Mouse (Mus musculus) stomach, embryonic 16.5 days (tissue): ENCODE measurements around the gene Pde6d. TPM values are rescaled to one million over a fixed set of nuclear protein-coding genes. Genes with fewer than 3 reads are reported as not detected.

Experiments used
- ATAC-seq: fragments of 200-750 bp; cut with Nextera tagmentation; 2 replicates; pipeline ENCODE4 v1.8.0; 2017; ENCODE audit warnings: moderate number of reproducible peaks, moderate TSS enrichment; ENCODE audit not compliant: insufficient read depth, low FRiP score
- H3K27ac ChIP-seq: fragments of 300-500 bp; sonication (generic); 2 replicates; pipeline ENCODE4 v1.5.1; 2014; ENCODE audit warnings: low read length
- H3K27me3 ChIP-seq: fragments of 300-500 bp; sonication (generic); 2 replicates; pipeline ENCODE4 v1.6.1; 2014; ENCODE audit warnings: low read length, control low read depth, mixed read lengths; ENCODE audit not compliant: control insufficient read depth, insufficient read depth
- H3K36me3 ChIP-seq: fragments of 300-500 bp; sonication (generic); 2 replicates; pipeline ENCODE4 v1.6.1; 2014; ENCODE audit warnings: low read length; ENCODE audit not compliant: control insufficient read depth, insufficient read depth
- H3K4me1 ChIP-seq: fragments of 300-500 bp; sonication (generic); 2 replicates; pipeline ENCODE4 v1.6.1; 2014; ENCODE audit warnings: low read length, control low read depth, mixed read lengths; ENCODE audit not compliant: control insufficient read depth, insufficient read depth
- H3K4me2 ChIP-seq: fragments of 300-500 bp; sonication (generic); 2 replicates; pipeline ENCODE4 v1.6.1; 2014; ENCODE audit warnings: low read depth, low read length, mixed read lengths
- H3K4me3 ChIP-seq: fragments of 300-500 bp; sonication (generic); replicated peaks from 2 replicates; pipeline ENCODE4 v1.5.1; 2014; ENCODE audit warnings: mild to moderate bottlenecking, low read length
- H3K9ac ChIP-seq: fragments of 300-500 bp; sonication (generic); 2 replicates; pipeline ENCODE4 v1.6.1; 2014; ENCODE audit warnings: low read length
- H3K9me3 ChIP-seq: fragments of 300-500 bp; sonication (generic); replicated peaks from 2 replicates; pipeline ENCODE4 v1.6.1; 2016; ENCODE audit warnings: low read length, control low read depth; ENCODE audit not compliant: control insufficient read depth
- WGBS: fragments of 180-500 bp; shearing (Covaris S2); extraction: QIAGEN DNeasy Blood & Tissue Kit; methylation state at CpG from one replicate; pipeline ENCODE4 v1.1.7; 2014; 5-methylcytosine and 5-hydroxymethylcytosine counted together
- polyA plus RNA-seq: library from polyadenylated mRNA; unstranded; fragments of >200 nt; fragmentation: Nextera tagmentation; extraction: Ambion mirVana; gene quantifications from 2 replicates; pipeline ENCODE4 v1.2.1, GENCODE M21; 2015

The Pde6d gene
- 32.8 and 42.9 TPM in 2 replicates for polyA plus RNA-seq

DNA sequence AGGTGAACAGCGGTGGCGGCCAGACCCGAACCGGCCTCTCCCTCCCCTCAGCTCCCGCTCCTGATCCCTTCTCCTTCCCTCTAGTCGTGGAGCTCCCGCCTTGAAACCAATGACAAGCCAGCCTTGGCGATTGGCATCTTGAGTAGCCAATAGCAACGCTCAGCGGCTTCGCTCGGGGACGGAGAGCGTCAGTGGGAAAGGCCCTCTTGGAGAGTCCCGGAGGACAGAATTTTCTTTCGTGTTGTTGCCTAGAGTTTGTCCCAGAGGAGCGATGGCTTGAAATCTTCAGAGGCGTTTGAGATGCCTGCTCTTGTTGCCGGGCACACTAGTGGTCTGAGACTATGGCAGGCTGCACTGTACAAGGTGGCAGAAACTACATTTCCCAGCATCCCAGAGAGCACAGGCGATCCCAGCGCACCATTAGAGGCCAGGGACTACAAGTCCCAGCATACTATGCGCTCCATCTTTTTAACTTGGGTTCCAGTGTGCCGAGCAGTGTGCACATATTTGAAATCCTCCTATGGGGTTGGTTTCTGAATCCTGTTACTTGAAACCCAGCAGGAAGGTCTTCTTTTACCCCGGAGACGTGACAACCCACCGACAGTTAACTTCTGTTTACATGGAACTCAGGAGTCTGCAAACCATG lies at the start of gene Pde6d, which contains the start of gene Cops7b:
Gene Pde6d (minus strand): TSS at position 179 of the 646 bp plus-strand sequence.
Gene Cops7b (plus strand): TSS at position 454 of the 646 bp plus-strand sequence.
- Histone ChIP-seq H3K36me3 (no peaks in the 10 kb centered on the region), H3K4me3 (peak within 1 kb of the TSS; percentile 83), H3K4me2 (peak within 1 kb of the TSS; percentile 80), H3K27ac (peak within 1 kb of the TSS; percentile 56), H3K27me3 (no peaks in the 10 kb centered on the region), H3K9ac (peak within 1 kb of the TSS; percentile 88), H3K4me1 (peaks cover 13% of the 10 kb centered on the region), H3K9me3 (no peaks in the 10 kb centered on the region)
- under 1% methylated on average over 26 of the region's 26 CpGs for WGBS
- ATAC-seq = peak; percentile 96

GRCm38 (mm10) chr1:86630527-86630926 lies 48.1 kb upstream of the Pde6d start:
- 80% methylated on average over 4 of the region's 4 CpGs for WGBS

DNA sequence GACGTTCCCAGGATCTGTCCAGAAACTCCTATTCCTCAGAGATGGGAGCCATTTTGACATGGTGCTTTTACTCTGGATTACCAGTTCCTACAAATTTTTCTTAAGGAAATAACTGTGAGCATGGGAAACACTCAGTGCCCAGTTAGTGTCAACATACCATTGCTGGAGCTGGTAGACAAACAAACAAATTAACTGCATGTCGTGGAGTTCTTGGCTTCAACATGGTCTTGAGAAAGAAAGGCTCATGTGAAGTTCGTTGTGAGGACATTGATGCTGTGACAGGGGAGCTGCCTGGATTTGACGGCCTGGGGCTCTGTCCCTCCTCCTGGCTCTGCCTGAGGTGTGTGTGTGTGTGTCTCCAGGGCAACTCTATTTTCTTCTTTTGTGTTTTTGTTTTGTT lies 47.5 kb upstream of the Pde6d start:
- no peaks in the 10 kb centered on the region for H3K9me3 ChIP-seq
- no peak for ATAC-seq
- H3K27ac ChIP-seq = no peak overlapping the region
- no peak overlapping the region for H3K4me3 ChIP-seq
- WGBS = 48% methylated on average over 4 of the region's 4 CpGs
- no peaks in the 10 kb centered on the region for H3K27me3 ChIP-seq
- H3K9ac ChIP-seq = no peak overlapping the region
- H3K36me3 ChIP-seq = no peaks in the 10 kb centered on the region
- peaks cover 14% of the 10 kb centered on the region for H3K4me1 ChIP-seq
- H3K4me2 ChIP-seq = no peak overlapping the region

More at GRCm38 (mm10) chr1:86630527-86630926, 48.1 kb upstream of the Pde6d start:
- Histone ChIP-seq H3K9ac (no peak overlapping the region), H3K9me3 (no peaks in the 10 kb centered on the region), H3K27ac (no peak overlapping the region; the same call in 1 of the 2 replicates), H3K4me1 (peaks cover 14% of the 10 kb centered on the region), H3K4me3 (no peak overlapping the region), H3K4me2 (no peak overlapping the region), H3K36me3 (no peaks in the 10 kb centered on the region), H3K27me3 (no peaks in the 10 kb centered on the region)
- ATAC-seq = no peak

GRCm38 (mm10) chr1:86628270-86628669 lies 45.8 kb upstream of the Pde6d start:
- WGBS = 53% methylated on average over 3 of the region's 3 CpGs
- H3K4me1 ChIP-seq = peaks cover 13% of the 10 kb centered on the region
- H3K9ac ChIP-seq = no peak overlapping the region
- H3K9me3 ChIP-seq = no peaks in the 10 kb centered on the region
- no peak overlapping the region for H3K27ac ChIP-seq
- no peak overlapping the region for H3K4me2 ChIP-seq
- no peaks in the 10 kb centered on the region for H3K27me3 ChIP-seq
- no peaks in the 10 kb centered on the region for H3K36me3 ChIP-seq
- no peak for ATAC-seq
- no peak overlapping the region for H3K4me3 ChIP-seq

DNA sequence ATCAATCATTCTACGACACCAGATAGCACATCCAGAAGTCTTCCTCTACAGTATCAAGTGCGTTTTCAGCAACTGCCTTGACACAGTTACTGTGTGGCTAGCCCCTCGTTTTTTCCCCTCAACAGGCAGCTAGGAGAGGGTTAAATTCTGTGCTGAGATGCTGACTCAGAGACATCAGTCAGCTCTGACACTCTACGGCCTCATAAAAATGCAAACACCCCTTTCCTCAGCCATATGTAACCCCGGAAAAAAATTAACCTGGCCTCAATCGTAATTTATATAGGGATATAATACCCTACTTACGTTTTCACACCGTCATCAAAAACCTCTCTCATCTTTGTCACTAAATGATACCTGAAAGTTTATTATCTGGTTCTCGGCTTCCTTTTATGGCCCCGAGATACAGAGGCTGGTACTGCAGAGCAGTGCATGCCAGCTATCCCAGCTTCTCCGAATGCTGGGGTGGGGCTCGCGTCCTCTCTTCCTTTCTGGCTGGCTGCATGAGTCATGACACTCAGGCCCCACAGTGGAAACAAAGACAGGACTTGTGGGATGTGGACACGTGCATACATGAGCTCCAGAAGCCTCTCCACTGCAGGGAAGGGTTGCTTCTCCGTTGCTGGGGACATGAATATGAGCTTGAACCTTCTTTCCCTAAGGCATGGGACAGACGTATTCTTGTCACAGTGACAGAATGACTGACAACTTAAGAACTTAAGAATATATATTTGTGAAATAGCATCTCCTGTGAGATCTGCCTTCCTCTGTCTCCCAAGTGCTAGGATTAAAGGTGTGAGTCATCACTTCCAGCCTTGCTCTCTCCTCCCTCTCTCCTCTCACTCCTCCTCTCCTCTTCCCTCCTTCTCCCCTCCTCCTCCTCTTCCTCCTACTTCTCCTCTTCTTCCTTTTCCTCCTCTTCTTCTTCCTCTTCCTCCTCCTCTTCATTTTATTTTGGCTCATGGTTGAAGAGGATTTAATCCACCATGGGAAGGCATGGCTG lies 40.9 kb upstream of the Pde6d start:
- Histone ChIP-seq H3K27me3 (no peaks in the 10 kb centered on the region), H3K27ac (no peak overlapping the region), H3K4me2 (peak overlapping the region; percentile 7; the same call in 1 of the 2 replicates), H3K4me3 (no peak overlapping the region), H3K4me1 (peaks cover 4% of the 10 kb centered on the region; the same call in 1 of the 2 replicates), H3K36me3 (no peaks in the 10 kb centered on the region), H3K9ac (no peak overlapping the region), H3K9me3 (no peaks in the 10 kb centered on the region)
- 0 out of 2 replicates have a peak, but pooled peaks have one; percentile 44 for ATAC-seq
- 30% methylated on average over 16 of the region's 16 CpGs for WGBS

DNA sequence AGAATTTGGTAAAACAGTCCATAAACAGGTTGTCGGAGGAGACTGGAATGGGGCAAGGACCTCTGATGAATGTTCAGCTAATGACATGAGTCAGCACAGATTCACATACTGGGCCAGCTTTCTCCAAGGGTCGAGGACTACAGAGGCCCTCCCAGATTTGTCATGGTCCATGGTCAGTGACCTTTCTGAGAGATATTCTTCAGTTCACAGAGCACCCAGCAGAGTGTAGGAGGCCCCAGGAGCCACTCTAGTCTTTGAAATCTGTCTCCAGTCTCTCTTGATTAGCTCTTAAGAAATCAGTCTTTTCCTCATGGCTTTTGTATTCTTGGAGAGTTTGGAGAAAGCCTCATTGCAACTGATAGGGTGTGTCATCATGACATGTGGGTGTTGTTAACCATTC lies 39.9 kb upstream of the Pde6d start:
- no peak overlapping the region for H3K4me3 ChIP-seq
- no peak for ATAC-seq
- H3K36me3 ChIP-seq = no peaks in the 10 kb centered on the region
- H3K27ac ChIP-seq = no peak overlapping the region
- no peaks in the 10 kb centered on the region for H3K27me3 ChIP-seq
- 67% methylated on average over 2 of the region's 2 CpGs for WGBS
- H3K9ac ChIP-seq = no peak overlapping the region
- no peak overlapping the region for H3K4me2 ChIP-seq
- no peaks in the 10 kb centered on the region for H3K9me3 ChIP-seq
- peaks cover 4% of the 10 kb centered on the region; the same call in 1 of the 2 replicates for H3K4me1 ChIP-seq

- 56% methylated on average over 10 of the region's 10 CpGs for WGBS
- Histone ChIP-seq H3K27ac (no peak overlapping the region), H3K4me3 (no peak overlapping the region), H3K27me3 (no peaks in the 10 kb centered on the region), H3K9ac (no peak overlapping the region), H3K9me3 (no peaks in the 10 kb centered on the region), H3K4me1 (peaks cover 4% of the 10 kb centered on the region; the same call in 1 of the 2 replicates), H3K36me3 (no peaks in the 10 kb centered on the region), H3K4me2 (no peak overlapping the region)
- 0 out of 2 replicates have a peak, but pooled peaks have one; percentile 51 for ATAC-seq
These were observed 36.2 kb upstream of the Pde6d start for GRCm38 (mm10) chr1:86618454-86619125.

GRCm38 (mm10) chr1:86614269-86614668 lies 31.8 kb upstream of the Pde6d start:
- Histone ChIP-seq H3K9ac (no peak overlapping the region), H3K4me3 (no peak overlapping the region), H3K27me3 (no peaks in the 10 kb centered on the region), H3K4me1 (no peaks in the 10 kb centered on the region), H3K27ac (no peak overlapping the region), H3K4me2 (no peak overlapping the region), H3K36me3 (no peaks in the 10 kb centered on the region), H3K9me3 (no peaks in the 10 kb centered on the region)
- no peak for ATAC-seq
